Mouse (Mus musculus) kidney, adult 2 months (tissue): ENCODE data around the gene Rnf213.

Source experiments
- CTCF ChIP-seq: fragments of 200-500 bp; conservative IDR thresholded peaks from 2 replicates; pipeline ENCODE4 v1.5.1; 2011; ENCODE audit warnings: low read depth, mild to moderate bottlenecking, control low read depth, low read length, moderate library complexity, mixed read lengths; ENCODE audit not compliant: insufficient read depth, insufficient read length
- POLR2A ChIP-seq: fragments of 200-500 bp; IDR thresholded peaks from one replicate; pipeline ENCODE4 v1.6.1; 2011; ENCODE audit warnings: low read depth, low read length, control low read depth

- no peak for TF ChIP-seq POLR2A
- TF ChIP-seq CTCF = no peak
Measured at GRCm38 (mm10) chr11:119394210-119394609, 1.3 kb downstream of the Rnf213 start.
